Mouse (Mus musculus) ovary, postnatal 36 days (tissue): ENCODE measurements at regions not wholly inside any gene's neighbourhood (a gene's known extent, or its start where the extent isn't known, plus 50 kb on each side); places are given as distances from the start of the nearest gene placed in this dataset.

Source experiments
- DNase-seq: peaks from one replicate; pipeline ENCODE4 v3.0.0; 2022; ENCODE audit warnings: low spot score, mixed read lengths

GRCm38 (mm10) chr1:31808074-31808473 is 364.4 kb upstream of the Khdrbs2 start:
- DNase-seq: peak; percentile 4
